Mouse (Mus musculus): ENCODE results near the gene Tshz2. TPM values are rescaled to one million over a fixed set of nuclear protein-coding genes. Genes with fewer than 3 reads are reported as not detected.

The Tshz2 gene
- polyA plus RNA-seq, 1 experiment from 2014 or later = 5.3 TPM

DNA sequence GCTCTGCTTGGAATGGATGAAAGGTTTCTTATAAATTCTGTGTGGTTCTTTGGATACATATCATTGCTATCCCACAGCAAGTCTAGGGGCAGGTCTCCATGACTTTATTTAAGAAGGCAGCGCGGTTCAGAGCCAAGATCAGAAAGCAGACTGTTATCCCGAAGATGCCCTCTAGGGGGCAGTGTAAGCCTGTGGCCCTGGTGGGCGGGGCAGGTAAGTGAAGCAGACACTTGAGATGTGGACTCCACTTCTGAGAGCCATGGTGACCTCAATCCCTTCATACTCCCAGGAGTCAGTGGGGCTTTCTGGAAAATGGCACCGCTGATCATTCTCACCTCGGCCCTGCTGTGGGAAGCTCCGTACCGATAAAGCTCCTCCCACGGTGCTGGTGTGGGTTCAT, 422.6 kb downstream of the Tshz2 start:
- H3K9ac ChIP-seq (ENCODE audit: low read depth, low read length) = no peak overlapping the region
- H3K4me2 ChIP-seq = peak overlapping the region; percentile 31
- no peaks in the 10 kb centered on the region for H3K36me3 ChIP-seq (ENCODE audit: control insufficient read depth, insufficient read depth, low read length)

DNA sequence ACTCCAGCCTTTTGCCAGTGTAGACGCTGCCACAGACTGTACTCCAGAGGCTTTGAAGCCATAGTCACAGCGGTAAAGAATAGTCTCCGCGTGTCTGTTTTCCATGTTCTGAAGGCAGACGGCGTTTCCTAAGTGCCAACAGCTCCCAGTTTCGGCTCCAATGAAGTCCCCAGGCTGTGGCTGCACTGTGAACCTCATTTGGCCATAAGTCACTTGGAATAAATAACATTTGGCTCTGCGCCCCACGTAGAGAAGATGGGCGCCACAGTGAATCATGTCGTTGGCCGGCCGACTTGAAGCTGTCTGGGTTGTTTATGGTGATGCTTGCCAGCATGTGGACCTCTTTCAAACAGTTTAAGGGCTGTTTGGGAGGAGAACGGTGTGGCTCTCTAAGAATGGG, 426.0 kb downstream of the Tshz2 start:
- Histone ChIP-seq H3K4me1 (ENCODE audit: control insufficient read depth, insufficient read depth, low read length) (no peaks in the 10 kb centered on the region), H3K27me3 (ENCODE audit: control insufficient read depth, insufficient read depth, low read length) (no peaks in the 10 kb centered on the region), H3K4me3 (ENCODE audit: low read depth, low read length) (no peak overlapping the region), H3K9ac (ENCODE audit: low read depth, low read length) (no peak overlapping the region), H3K27ac (ENCODE audit: low read depth, low read length) (no peak overlapping the region), H3K9me3 (replicated peaks; ENCODE audit: control insufficient read depth, low read length) (no peaks in the 10 kb centered on the region), H3K36me3 (ENCODE audit: control insufficient read depth, insufficient read depth, low read length) (no peaks in the 10 kb centered on the region), H3K4me2 (no peak overlapping the region)
- 88% methylated on average over 14 of the region's 14 CpGs for WGBS (ENCODE audit: insufficient replicate concordance)
- ATAC-seq (replicated peaks; ENCODE audit: insufficient number of reproducible peaks, low FRiP score, low TSS enrichment) = no peak

More for the DNA sequence above, 422.6 kb downstream of the Tshz2 start:
- H3K4me3 ChIP-seq (ENCODE audit: low read depth, low read length) = no peak overlapping the region
- no peak for ATAC-seq (replicated peaks; ENCODE audit: insufficient number of reproducible peaks, low FRiP score, low TSS enrichment)
- H3K9me3 ChIP-seq (replicated peaks; ENCODE audit: control insufficient read depth, low read length) = no peaks in the 10 kb centered on the region
- no peaks in the 10 kb centered on the region; the same call in 1 of the 2 replicates for H3K4me1 ChIP-seq (ENCODE audit: control insufficient read depth, insufficient read depth, low read length)
- H3K27ac ChIP-seq (ENCODE audit: low read depth, low read length) = no peak overlapping the region
- no peaks in the 10 kb centered on the region for H3K27me3 ChIP-seq (ENCODE audit: control insufficient read depth, insufficient read depth, low read length)
- WGBS (ENCODE audit: insufficient replicate concordance) = 34% methylated on average over 9 of the region's 9 CpGs

DNA sequence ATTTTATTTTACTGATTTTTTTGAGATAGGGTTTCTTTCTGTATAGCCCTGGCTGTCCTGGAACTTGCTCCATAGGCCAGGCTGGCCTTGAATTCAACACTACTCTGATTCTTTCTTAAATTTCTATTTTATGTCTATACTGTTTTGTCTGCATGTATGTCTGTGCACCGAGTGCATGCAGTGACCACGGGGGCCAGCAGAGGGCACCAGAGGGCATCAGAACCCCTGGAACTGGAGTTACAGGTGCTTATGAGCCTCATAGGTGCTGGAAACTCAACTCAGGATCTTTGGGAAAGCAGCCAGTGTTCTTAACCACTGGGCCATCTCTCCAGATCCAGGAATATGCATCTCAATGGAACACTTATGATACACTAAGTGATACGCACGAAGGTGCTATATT, 427.3 kb downstream of the Tshz2 start:
- 60% methylated on average over 4 of the region's 4 CpGs for WGBS (ENCODE audit: insufficient replicate concordance)

DNA sequence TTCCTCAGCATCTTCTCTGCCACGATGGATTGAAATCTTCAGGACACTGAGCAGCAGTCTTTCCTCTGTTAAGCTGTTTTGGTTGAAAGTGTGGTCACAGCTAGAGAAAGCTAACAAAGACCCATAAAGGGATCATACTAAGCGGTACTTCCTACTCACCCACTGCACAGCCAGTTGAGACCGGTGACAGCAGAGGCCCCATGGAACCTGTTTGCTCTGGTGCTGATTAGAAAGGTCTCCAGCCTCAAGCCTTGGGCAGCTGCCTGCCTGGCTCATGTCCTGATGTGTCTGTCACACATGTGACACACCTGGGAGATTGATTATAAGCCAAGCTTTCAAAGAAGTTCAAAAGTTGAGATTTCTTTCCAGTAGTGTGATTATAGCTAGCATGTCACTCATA, 429.6 kb downstream of the Tshz2 start:
- Histone ChIP-seq H3K27ac (ENCODE audit: low read depth, low read length) (no peak overlapping the region), H3K27me3 (ENCODE audit: control insufficient read depth, insufficient read depth, low read length) (no peaks in the 10 kb centered on the region), H3K36me3 (ENCODE audit: control insufficient read depth, insufficient read depth, low read length) (no peaks in the 10 kb centered on the region), H3K9ac (ENCODE audit: low read depth, low read length) (no peak overlapping the region), H3K4me1 (ENCODE audit: control insufficient read depth, insufficient read depth, low read length) (no peaks in the 10 kb centered on the region), H3K9me3 (replicated peaks; ENCODE audit: control insufficient read depth, low read length) (no peaks in the 10 kb centered on the region; the same call in 1 of the 2 replicates), H3K4me3 (ENCODE audit: low read depth, low read length) (no peak overlapping the region), H3K4me2 (no peak overlapping the region)
- 79% methylated on average over 3 of the region's 3 CpGs for WGBS (ENCODE audit: insufficient replicate concordance)
- no peak for ATAC-seq (replicated peaks; ENCODE audit: insufficient number of reproducible peaks, low FRiP score, low TSS enrichment)

More for the DNA sequence above, 427.3 kb downstream of the Tshz2 start:
- ATAC-seq (replicated peaks; ENCODE audit: insufficient number of reproducible peaks, low FRiP score, low TSS enrichment) = no peak
- Histone ChIP-seq H3K9ac (ENCODE audit: low read depth, low read length) (no peak overlapping the region), H3K9me3 (replicated peaks; ENCODE audit: control insufficient read depth, low read length) (no peaks in the 10 kb centered on the region), H3K4me3 (ENCODE audit: low read depth, low read length) (no peak overlapping the region), H3K4me1 (ENCODE audit: control insufficient read depth, insufficient read depth, low read length) (no peaks in the 10 kb centered on the region), H3K27ac (ENCODE audit: low read depth, low read length) (no peak overlapping the region), H3K27me3 (ENCODE audit: control insufficient read depth, insufficient read depth, low read length) (no peaks in the 10 kb centered on the region), H3K4me2 (no peak overlapping the region), H3K36me3 (ENCODE audit: control insufficient read depth, insufficient read depth, low read length) (no peaks in the 10 kb centered on the region)

DNA sequence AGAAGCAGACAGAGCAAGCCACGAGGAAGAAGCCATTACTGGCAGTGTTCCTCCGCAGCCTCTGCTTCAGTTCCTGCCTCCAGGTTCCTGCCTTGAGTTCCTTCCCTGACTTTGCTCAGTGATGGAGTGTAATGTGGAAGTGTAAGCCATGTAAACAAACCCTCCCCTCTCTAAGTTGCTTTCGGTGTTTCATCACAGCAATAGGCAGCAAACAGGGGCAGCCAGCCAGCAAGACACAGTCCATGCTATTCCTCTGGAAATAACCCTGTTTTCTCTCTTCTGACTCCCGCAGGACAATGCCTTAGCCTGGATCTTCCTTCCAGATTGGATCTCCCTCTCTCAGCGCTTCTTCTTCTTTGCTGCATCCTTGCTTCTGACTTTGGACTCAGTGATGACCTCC, 437.2 kb downstream of the Tshz2 start:
- H3K4me1 ChIP-seq (ENCODE audit: control insufficient read depth, insufficient read depth, low read length) = no peaks in the 10 kb centered on the region
- ATAC-seq (replicated peaks; ENCODE audit: insufficient number of reproducible peaks, low FRiP score, low TSS enrichment) = no peak
- no peak overlapping the region for H3K4me3 ChIP-seq (ENCODE audit: low read depth, low read length)
- no peaks in the 10 kb centered on the region for H3K36me3 ChIP-seq (ENCODE audit: control insufficient read depth, insufficient read depth, low read length)
- H3K9me3 ChIP-seq (replicated peaks; ENCODE audit: control insufficient read depth, low read length) = no peaks in the 10 kb centered on the region; the same call in 1 of the 2 replicates
- no peak overlapping the region for H3K9ac ChIP-seq (ENCODE audit: low read depth, low read length)
- 82% methylated on average over 5 of the region's 5 CpGs for WGBS (ENCODE audit: insufficient replicate concordance)
- no peak overlapping the region for H3K4me2 ChIP-seq
- no peak overlapping the region for H3K27ac ChIP-seq (ENCODE audit: low read depth, low read length)
- H3K27me3 ChIP-seq (ENCODE audit: control insufficient read depth, insufficient read depth, low read length) = no peaks in the 10 kb centered on the region

DNA sequence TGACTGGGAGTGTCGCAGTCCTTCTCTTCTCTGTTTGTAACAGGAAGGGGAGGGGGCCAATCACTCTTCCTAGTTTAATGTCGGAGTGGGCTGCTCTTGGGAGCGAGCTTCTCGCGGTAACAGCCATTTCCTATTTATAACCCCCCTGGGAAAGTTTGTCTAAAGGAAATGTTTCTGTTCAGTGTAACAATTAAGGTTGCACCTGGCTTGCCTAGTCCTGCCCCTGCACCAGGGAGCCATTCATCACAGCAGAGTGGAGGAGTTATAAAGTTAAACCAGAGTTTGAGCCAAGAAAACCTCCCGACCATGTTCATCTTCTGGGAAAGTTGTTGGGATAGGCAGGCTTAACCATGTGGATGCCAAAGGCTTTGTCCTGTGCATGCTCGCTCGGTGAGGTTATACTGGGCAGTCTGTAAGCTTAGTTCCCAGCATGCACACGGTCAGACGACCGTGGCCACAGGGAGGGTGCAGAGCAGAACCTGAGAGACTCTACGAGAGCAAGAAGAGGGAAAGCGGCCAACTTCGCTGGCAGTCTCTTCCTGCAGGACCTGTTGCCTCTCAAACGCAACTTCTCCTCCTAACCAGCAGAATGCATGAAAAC, 437.9 kb downstream of the Tshz2 start:
- Histone ChIP-seq H3K4me2 (peak overlapping the region; percentile 50), H3K36me3 (ENCODE audit: control insufficient read depth, insufficient read depth, low read length) (no peaks in the 10 kb centered on the region), H3K9ac (ENCODE audit: low read depth, low read length) (no peak overlapping the region), H3K4me3 (ENCODE audit: low read depth, low read length) (no peak overlapping the region), H3K27me3 (ENCODE audit: control insufficient read depth, insufficient read depth, low read length) (no peaks in the 10 kb centered on the region), H3K27ac (ENCODE audit: low read depth, low read length) (no peak overlapping the region), H3K4me1 (ENCODE audit: control insufficient read depth, insufficient read depth, low read length) (no peaks in the 10 kb centered on the region), H3K9me3 (replicated peaks; ENCODE audit: control insufficient read depth, low read length) (no peaks in the 10 kb centered on the region; the same call in 1 of the 2 replicates)
- 41% methylated on average over 15 of the region's 15 CpGs for WGBS (ENCODE audit: insufficient replicate concordance)
- ATAC-seq (replicated peaks; ENCODE audit: insufficient number of reproducible peaks, low FRiP score, low TSS enrichment) = no peak

DNA sequence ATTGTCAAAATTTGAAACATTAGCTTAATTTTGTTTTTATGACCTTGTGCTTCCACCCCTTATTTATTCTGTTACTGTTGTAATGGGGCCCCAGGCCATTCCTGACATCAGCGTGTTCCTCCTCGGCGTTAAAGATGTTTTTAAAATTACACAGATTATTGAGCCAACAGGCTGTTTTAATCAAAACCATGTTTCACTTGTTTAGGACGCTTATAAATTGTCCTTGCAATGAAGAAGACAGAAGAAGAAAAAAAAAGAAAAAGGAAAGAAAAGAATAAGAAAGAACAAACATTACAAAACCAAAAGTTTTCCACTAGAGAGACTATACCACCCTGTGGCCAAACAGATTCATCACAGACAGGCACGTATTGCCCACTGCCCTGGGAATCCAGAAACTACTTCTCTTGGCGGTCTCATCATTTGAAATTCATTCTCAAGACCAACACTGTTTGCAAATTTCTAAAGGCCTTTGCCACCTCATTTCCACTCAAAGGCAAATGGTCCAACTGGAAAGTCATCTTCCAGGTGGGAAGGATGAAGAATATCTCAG, 444.2 kb downstream of the Tshz2 start:
- ATAC-seq (replicated peaks; ENCODE audit: insufficient number of reproducible peaks, low FRiP score, low TSS enrichment) = no peak
- Histone ChIP-seq H3K9ac (ENCODE audit: low read depth, low read length) (no peak overlapping the region), H3K27ac (ENCODE audit: low read depth, low read length) (no peak overlapping the region), H3K27me3 (ENCODE audit: control insufficient read depth, insufficient read depth, low read length) (no peaks in the 10 kb centered on the region), H3K36me3 (ENCODE audit: control insufficient read depth, insufficient read depth, low read length) (no peaks in the 10 kb centered on the region), H3K4me2 (no peak overlapping the region), H3K9me3 (replicated peaks; ENCODE audit: control insufficient read depth, low read length) (no peaks in the 10 kb centered on the region), H3K4me3 (ENCODE audit: low read depth, low read length) (no peak overlapping the region), H3K4me1 (ENCODE audit: control insufficient read depth, insufficient read depth, low read length) (no peaks in the 10 kb centered on the region)
- 66% methylated on average over 6 of the region's 6 CpGs for WGBS (ENCODE audit: insufficient replicate concordance)

DNA sequence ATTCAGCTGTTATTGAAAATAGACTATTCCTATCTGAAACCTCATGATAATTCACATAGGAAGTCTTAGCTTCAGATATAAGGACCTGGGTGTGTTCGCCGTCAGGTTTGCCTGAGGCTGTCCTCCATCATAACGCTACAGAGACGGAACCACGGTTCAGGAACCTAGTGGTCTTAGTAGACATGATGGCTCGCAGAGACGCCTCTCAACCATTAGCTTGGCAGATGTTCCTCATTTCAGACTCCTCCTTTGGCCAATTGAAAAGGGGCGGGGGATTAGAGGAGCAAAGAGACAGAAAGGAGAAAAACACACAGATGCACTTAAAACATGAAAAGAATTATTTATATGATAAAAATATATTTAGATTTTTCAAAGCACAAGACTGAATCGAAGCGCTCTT, 445.2 kb downstream of the Tshz2 start:
- Histone ChIP-seq H3K27me3 (ENCODE audit: control insufficient read depth, insufficient read depth, low read length) (no peaks in the 10 kb centered on the region), H3K36me3 (ENCODE audit: control insufficient read depth, insufficient read depth, low read length) (no peaks in the 10 kb centered on the region), H3K4me2 (no peak overlapping the region), H3K4me1 (ENCODE audit: control insufficient read depth, insufficient read depth, low read length) (no peaks in the 10 kb centered on the region), H3K4me3 (ENCODE audit: low read depth, low read length) (no peak overlapping the region), H3K9ac (ENCODE audit: low read depth, low read length) (no peak overlapping the region), H3K9me3 (replicated peaks; ENCODE audit: control insufficient read depth, low read length) (no peaks in the 10 kb centered on the region), H3K27ac (ENCODE audit: low read depth, low read length) (no peak overlapping the region)
- WGBS (ENCODE audit: insufficient replicate concordance) = 79% methylated on average over 10 of the region's 10 CpGs
- ATAC-seq (replicated peaks; ENCODE audit: insufficient number of reproducible peaks, low FRiP score, low TSS enrichment) = no peak

DNA sequence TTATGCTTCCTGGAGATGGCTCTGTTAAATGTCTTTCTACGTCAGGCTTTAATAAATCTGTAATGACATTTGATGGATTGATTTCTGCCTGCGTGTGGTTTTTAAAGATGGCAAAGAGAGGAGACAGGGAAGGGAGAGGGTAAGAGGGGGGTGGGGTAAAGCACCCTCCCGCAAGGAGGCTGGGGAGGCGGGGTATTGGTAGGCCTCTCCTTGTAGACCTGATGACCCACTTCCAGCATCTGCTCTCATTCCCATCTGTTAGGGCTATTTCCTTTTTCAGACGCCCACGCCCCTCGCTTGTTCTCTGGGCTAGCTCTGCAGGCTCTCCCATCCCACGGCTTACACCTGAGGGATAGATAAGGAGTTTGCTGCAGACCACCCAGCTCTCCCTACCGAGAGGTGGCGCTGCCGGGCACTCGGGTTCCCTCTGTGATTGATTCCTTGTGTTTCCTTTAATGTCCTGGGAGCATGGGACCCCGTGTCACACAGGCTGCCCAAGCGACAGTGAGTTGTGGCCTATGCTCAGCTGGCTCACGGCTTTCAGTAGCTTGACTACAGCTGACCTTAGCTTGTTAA, 445.7 kb downstream of the Tshz2 start:
- H3K4me2 ChIP-seq = no peak overlapping the region
- no peaks in the 10 kb centered on the region for H3K4me1 ChIP-seq (ENCODE audit: control insufficient read depth, insufficient read depth, low read length)
- 36% methylated on average over 15 of the region's 15 CpGs for WGBS (ENCODE audit: insufficient replicate concordance)
- H3K27me3 ChIP-seq (ENCODE audit: control insufficient read depth, insufficient read depth, low read length) = no peaks in the 10 kb centered on the region
- H3K27ac ChIP-seq (ENCODE audit: low read depth, low read length) = no peak overlapping the region
- H3K36me3 ChIP-seq (ENCODE audit: control insufficient read depth, insufficient read depth, low read length) = no peaks in the 10 kb centered on the region
- no peak overlapping the region for H3K9ac ChIP-seq (ENCODE audit: low read depth, low read length)
- H3K4me3 ChIP-seq (ENCODE audit: low read depth, low read length) = no peak overlapping the region
- no peak for ATAC-seq (replicated peaks; ENCODE audit: insufficient number of reproducible peaks, low FRiP score, low TSS enrichment)
- H3K9me3 ChIP-seq (replicated peaks; ENCODE audit: control insufficient read depth, low read length) = no peaks in the 10 kb centered on the region

Data from heart, embryonic 11.5 days (tissue).